Mouse (Mus musculus) left cerebral cortex, postnatal 10 days (tissue): ENCODE data around the gene Dynlt1c. TPM values are rescaled to one million over a fixed set of nuclear protein-coding genes. Genes with fewer than 3 reads are reported as not detected.
"Not testable (repeated sequence)": the region's sequence is repeated elsewhere in the genome, so short reads cannot be mapped to it uniquely, and the experiment has no call there.

Experiments
- DNase-seq, 2 experiments: peaks; one replicate each; pipeline ENCODE4 v3.0.0; 2021 to 2022; ENCODE audit warnings: low spot score in 2 of 2, mixed read lengths in 1 of 2; ENCODE audit errors: extremely low spot score in 1 of 2
- intact Hi-C: fragments of 180-260 bp; cut with DNase I; formaldehyde crosslinking; loops from one replicate; pipeline ENCODE4 v1.15.1; 2025
- total RNA-seq, 2 experiments: library from RNA; stranded (reverse); gene quantifications; 2 replicates each; pipeline ENCODE4 v1.2.3; 2021

The Dynlt1c gene
- total RNA-seq, 2 experiments from 2014 or later, result 23.8 to 25.0 TPM

- intact Hi-C loops, DNase-seq: not testable (repeated sequence)
Measured at GRCm38 (mm10) chr17:6616731-6617130, 15.3 kb downstream of the Dynlt1c start.

- DNase-seq, intact Hi-C loops: not testable (repeated sequence)
Measured at GRCm38 (mm10) chr17:6617689-6618400, 16.4 kb downstream of the Dynlt1c start.

GRCm38 (mm10) chr17:6619271-6619670, 17.8 kb downstream of the Dynlt1c start:
- DNase-seq, intact Hi-C loops: not testable (repeated sequence)

- DNase-seq, intact Hi-C loops: not testable (repeated sequence)
Measured at GRCm38 (mm10) chr17:6620035-6620434, 18.6 kb downstream of the Dynlt1c start.

GRCm38 (mm10) chr17:6620730-6621451, 19.4 kb downstream of the Dynlt1c start:
- intact Hi-C loops, DNase-seq: not testable (repeated sequence)

- DNase-seq, intact Hi-C loops: not testable (repeated sequence)
Measured at GRCm38 (mm10) chr17:6621976-6622375, 20.5 kb downstream of the Dynlt1c start.

GRCm38 (mm10) chr17:6624926-6625558, 23.6 kb downstream of the Dynlt1c start:
- intact Hi-C loops, DNase-seq: not testable (repeated sequence)

- intact Hi-C loops, DNase-seq: not testable (repeated sequence)
Measured at GRCm38 (mm10) chr17:6630398-6630797, 28.9 kb downstream of the Dynlt1c start.

GRCm38 (mm10) chr17:6632850-6633249, 31.4 kb downstream of the Dynlt1c start:
- intact Hi-C loops, DNase-seq: not testable (repeated sequence)

- intact Hi-C loops, result not testable (repeated sequence)
Measured at GRCm38 (mm10) chr17:6635781-6636180, 34.3 kb downstream of the Dynlt1c start.

GRCm38 (mm10) chr17:6636861-6637260, 35.4 kb downstream of the Dynlt1c start:
- DNase-seq, result no peak
- intact Hi-C loops, result no loop called here

More at GRCm38 (mm10) chr17:6635781-6636180, 34.3 kb downstream of the Dynlt1c start:
- DNase-seq, result not testable (repeated sequence)

- DNase-seq, intact Hi-C loops: not testable (repeated sequence)
Measured at GRCm38 (mm10) chr17:6637434-6637833, 36.0 kb downstream of the Dynlt1c start.

GRCm38 (mm10) chr17:6638444-6638843, 37.0 kb downstream of the Dynlt1c start:
- DNase-seq, intact Hi-C loops: not testable (repeated sequence)

GRCm38 (mm10) chr17:6639486-6639885, 38.0 kb downstream of the Dynlt1c start:
- DNase-seq, intact Hi-C loops: not testable (repeated sequence)

- DNase-seq, intact Hi-C loops: not testable (repeated sequence)
Measured at GRCm38 (mm10) chr17:6640044-6640637, 38.7 kb downstream of the Dynlt1c start.

GRCm38 (mm10) chr17:6640771-6641429, 39.4 kb downstream of the Dynlt1c start:
- intact Hi-C loops, DNase-seq: not testable (repeated sequence)

GRCm38 (mm10) chr17:6644210-6644609, 42.7 kb downstream of the Dynlt1c start:
- intact Hi-C loops, DNase-seq: not testable (repeated sequence)

GRCm38 (mm10) chr17:6644673-6645072, 43.2 kb downstream of the Dynlt1c start:
- DNase-seq, intact Hi-C loops: not testable (repeated sequence)
